Mouse (Mus musculus): Measurements from ENCODE around the gene Ubr3.

The Ubr3 gene

GRCm38 (mm10) chr2:69897039-69897617 lies at the start of gene Ubr3:
Gene Ubr3 (plus strand): TSS chr2:69897246.
- DNase-seq (ENCODE audit: low read depth): peak; percentile 90

- DNase-seq (ENCODE audit: low read depth): no peak
Measured at GRCm38 (mm10) chr2:69849215-69849614, 47.8 kb upstream of the Ubr3 start.

- peak; percentile 48 for DNase-seq (ENCODE audit: low read depth)
Measured at GRCm38 (mm10) chr2:69851427-69852058, 45.5 kb upstream of the Ubr3 start.

GRCm38 (mm10) chr2:69856392-69856791 lies 40.7 kb upstream of the Ubr3 start:
- peak; percentile 43 for DNase-seq (ENCODE audit: low read depth)

GRCm38 (mm10) chr2:69857882-69858281 lies 39.2 kb upstream of the Ubr3 start:
- no peak for DNase-seq (ENCODE audit: low read depth)

- DNase-seq (ENCODE audit: low read depth): no peak
Measured at GRCm38 (mm10) chr2:69860972-69861452, 36.0 kb upstream of the Ubr3 start.

- DNase-seq (ENCODE audit: low read depth): peak; percentile 90
Measured at GRCm38 (mm10) chr2:69861485-69862091, 35.5 kb upstream of the Ubr3 start, which contains the start of gene Ssb. Gene Ssb (plus strand): TSS chr2:69861562.

GRCm38 (mm10) chr2:69862117-69862657 lies 34.9 kb upstream of the Ubr3 start:
- DNase-seq (ENCODE audit: low read depth): no peak

GRCm38 (mm10) chr2:69883990-69884391 lies 13.1 kb upstream of the Ubr3 start:
- DNase-seq (ENCODE audit: low read depth): peak; percentile 20

GRCm38 (mm10) chr2:69884581-69884980 lies 12.5 kb upstream of the Ubr3 start:
- DNase-seq (ENCODE audit: low read depth): peak; percentile 29

- peak; percentile 25 for DNase-seq (ENCODE audit: low read depth)
Measured at GRCm38 (mm10) chr2:69885050-69885449, 12.0 kb upstream of the Ubr3 start.

GRCm38 (mm10) chr2:69885451-69886305 lies 11.4 kb upstream of the Ubr3 start, which contains the start of gene Mettl5:
Gene Mettl5 (minus strand): TSS chr2:69885615.
- peak; percentile 82 for DNase-seq (ENCODE audit: low read depth)

GRCm38 (mm10) chr2:69888957-69889356 lies 8.1 kb upstream of the Ubr3 start:
- no peak for DNase-seq (ENCODE audit: low read depth)

- no peak for DNase-seq (ENCODE audit: low read depth)
Measured at GRCm38 (mm10) chr2:69890843-69891242, 6.2 kb upstream of the Ubr3 start.

- no peak for DNase-seq (ENCODE audit: low read depth)
Measured at GRCm38 (mm10) chr2:69893145-69893544, 3.9 kb upstream of the Ubr3 start.

GRCm38 (mm10) chr2:69893891-69894290 lies 3.2 kb upstream of the Ubr3 start:
- DNase-seq (ENCODE audit: low read depth): no peak

- DNase-seq (ENCODE audit: low read depth): peak; percentile 24
Measured at GRCm38 (mm10) chr2:69895502-69896223, 1.4 kb upstream of the Ubr3 start.

- DNase-seq (ENCODE audit: low read depth): no peak
Measured at GRCm38 (mm10) chr2:69896224-69896581, 843 bp upstream of the Ubr3 start.

GRCm38 (mm10) chr2:69897618-69898575 lies 851 bp downstream of the Ubr3 start:
- DNase-seq (ENCODE audit: low read depth): peak; percentile 76

GRCm38 (mm10) chr2:69903541-69903940 lies 6.5 kb downstream of the Ubr3 start:
- DNase-seq (ENCODE audit: low read depth): no peak
